Mouse (Mus musculus) liver, embryonic 13.5 days (tissue): ENCODE measurements around the gene Cxcl16. TPM values are rescaled to one million over a fixed set of nuclear protein-coding genes. Genes with fewer than 3 reads are reported as not detected.
A peak's percentile ranks its signal among the peaks of the same experiment; 100 is the strongest.
"Not testable (repeated sequence)": the region's sequence is repeated elsewhere in the genome, so short reads cannot be mapped to it uniquely, and the experiment has no call there.

ENCODE experiments used
- ATAC-seq: fragments of 200-750 bp; cut with Nextera tagmentation; 2 replicates; pipeline ENCODE4 v1.8.0; 2017; ENCODE audit warnings: low read depth, mild to moderate bottlenecking, moderate number of reproducible peaks, moderate library complexity
- DNase-seq: peaks from one replicate; pipeline ENCODE4 v3.0.0; 2022
- H3K27ac ChIP-seq: fragments of 300-500 bp; sonication (generic); 2 replicates; pipeline ENCODE4 v1.5.1; 2015; ENCODE audit warnings: moderate library complexity, mild to moderate bottlenecking, inconsistent platforms
- H3K27me3 ChIP-seq: fragments of 300-500 bp; sonication (generic); 2 replicates; pipeline ENCODE4 v1.6.1; 2015; ENCODE audit warnings: mild to moderate bottlenecking, inconsistent platforms
- H3K36me3 ChIP-seq: fragments of 300-500 bp; sonication (generic); 2 replicates; pipeline ENCODE4 v1.6.1; 2015; ENCODE audit warnings: mild to moderate bottlenecking, inconsistent platforms
- H3K4me1 ChIP-seq: fragments of 300-500 bp; sonication (generic); replicated peaks from 2 replicates; pipeline ENCODE4 v1.6.1; 2015; ENCODE audit warnings: inconsistent platforms
- H3K4me2 ChIP-seq: fragments of 300-500 bp; sonication (generic); 2 replicates; pipeline ENCODE4 v1.6.1; 2015; ENCODE audit warnings: inconsistent platforms, mild to moderate bottlenecking, moderate library complexity
- H3K4me3 ChIP-seq: fragments of 300-500 bp; sonication (generic); replicated peaks from 2 replicates; pipeline ENCODE4 v1.5.1; 2015; ENCODE audit warnings: mild to moderate bottlenecking, inconsistent platforms
- H3K9ac ChIP-seq: fragments of 300-500 bp; sonication (generic); 2 replicates; pipeline ENCODE4 v1.6.1; 2015; ENCODE audit warnings: mild to moderate bottlenecking, inconsistent platforms
- H3K9me3 ChIP-seq: fragments of 300-500 bp; sonication (generic); replicated peaks from 2 replicates; pipeline ENCODE4 v1.6.1; 2016; ENCODE audit warnings: inconsistent platforms
- WGBS: fragments of 180-500 bp; shearing (Covaris S2); methylation state at CpG from one replicate; pipeline ENCODE4 v1.1.7; 2015; ENCODE audit not compliant: insufficient replicate concordance; 5-methylcytosine and 5-hydroxymethylcytosine counted together
- polyA plus RNA-seq: library from polyadenylated mRNA; unstranded; fragments of >200 nt; fragmentation: Nextera tagmentation; extraction: Ambion mirVana; gene quantifications from 2 replicates; pipeline ENCODE4 v1.2.1, GENCODE M21; 2015

Gene Cxcl16
- polyA plus RNA-seq, 1 experiment from 2014 or later = 1.4 TPM

DNA sequence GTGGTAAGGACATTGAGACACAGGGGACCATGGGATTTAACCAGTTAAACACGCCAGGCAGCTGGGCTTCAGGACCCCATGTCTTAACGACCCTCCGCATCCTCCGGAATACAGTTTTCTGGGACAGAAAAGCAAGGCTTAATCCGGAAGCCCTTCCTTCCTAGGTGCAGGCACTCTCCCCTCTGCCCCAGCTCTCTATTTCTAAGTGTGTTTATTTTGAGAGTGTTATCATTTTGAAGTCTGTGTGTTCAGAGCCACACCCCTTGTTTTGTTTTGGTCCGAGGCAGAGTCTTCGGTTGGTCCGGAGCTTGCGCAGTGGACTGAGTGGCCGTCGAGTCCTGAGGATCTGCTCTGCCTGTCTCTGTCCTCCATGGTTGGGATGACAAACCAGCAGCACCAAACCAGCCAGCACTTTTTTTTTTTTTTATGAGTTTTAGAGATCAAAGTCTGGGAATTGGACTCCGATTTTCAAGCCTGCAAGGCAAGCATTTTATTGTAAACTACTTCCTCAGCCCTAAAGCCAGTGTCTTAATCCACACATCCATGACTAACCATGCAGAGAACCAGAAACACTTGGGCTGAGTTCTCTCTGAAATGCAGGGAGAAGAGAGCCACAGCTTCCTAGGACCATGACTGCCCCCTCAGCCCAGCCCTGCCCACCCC is 15.2 kb upstream of the Cxcl16 start:
- H3K27me3 ChIP-seq = no peaks in the 10 kb centered on the region
- 65% methylated on average over 12 of the region's 12 CpGs for WGBS
- H3K4me3 ChIP-seq = no peak overlapping the region
- H3K9ac ChIP-seq = no peak overlapping the region
- H3K4me1 ChIP-seq = peaks cover 3% of the 10 kb centered on the region; the same call in 1 of the 2 replicates
- no peak overlapping the region for H3K4me2 ChIP-seq
- no peak overlapping the region for H3K27ac ChIP-seq
- no peaks in the 10 kb centered on the region for H3K9me3 ChIP-seq
- no peaks in the 10 kb centered on the region for H3K36me3 ChIP-seq
- DNase-seq (no peak), ATAC-seq (no peak)

DNA sequence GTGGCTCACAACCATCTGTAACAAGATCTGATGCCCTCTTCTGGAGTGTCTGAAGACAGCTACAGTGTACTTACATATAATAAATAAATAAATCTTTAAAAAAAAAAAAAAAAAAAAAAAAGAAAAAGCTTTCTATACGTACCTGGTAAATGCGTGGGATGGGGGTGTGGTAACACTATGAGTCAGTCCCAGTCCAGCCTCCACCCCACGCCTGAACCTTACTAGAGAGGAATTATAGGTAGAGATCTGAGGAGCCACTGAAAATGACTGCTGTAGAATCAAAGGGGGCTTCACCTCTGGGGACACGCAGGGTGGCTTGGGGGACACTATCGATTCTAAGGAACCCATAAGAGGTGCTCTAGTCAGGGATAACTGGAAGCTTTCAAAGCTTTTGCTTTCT is 13.5 kb upstream of the Cxcl16 start:
- not testable (repeated sequence) for H3K27ac ChIP-seq

GRCm38 (mm10) chr11:70472716-70473115 is 12.9 kb upstream of the Cxcl16 start:
- peaks cover 5% of the 10 kb centered on the region; the same call in 1 of the 2 replicates for H3K4me1 ChIP-seq
- no peak overlapping the region for H3K4me3 ChIP-seq
- H3K27ac ChIP-seq = no peak overlapping the region
- H3K4me2 ChIP-seq = no peak overlapping the region
- peaks cover 2% of the 10 kb centered on the region; the same call in 1 of the 2 replicates for H3K27me3 ChIP-seq
- DNase-seq (no peak), ATAC-seq (no peak)
- H3K9ac ChIP-seq = no peak overlapping the region
- no peaks in the 10 kb centered on the region for H3K9me3 ChIP-seq
- no peaks in the 10 kb centered on the region for H3K36me3 ChIP-seq

More for the DNA sequence above, 13.5 kb upstream of the Cxcl16 start:
- not testable (repeated sequence) for DNase-seq, H3K4me2 ChIP-seq, H3K36me3 ChIP-seq, H3K4me3 ChIP-seq, H3K27me3 ChIP-seq, H3K4me1 ChIP-seq, H3K9me3 ChIP-seq, ATAC-seq, H3K9ac ChIP-seq
- WGBS = 76% methylated on average over 5 of the region's 5 CpGs

DNA sequence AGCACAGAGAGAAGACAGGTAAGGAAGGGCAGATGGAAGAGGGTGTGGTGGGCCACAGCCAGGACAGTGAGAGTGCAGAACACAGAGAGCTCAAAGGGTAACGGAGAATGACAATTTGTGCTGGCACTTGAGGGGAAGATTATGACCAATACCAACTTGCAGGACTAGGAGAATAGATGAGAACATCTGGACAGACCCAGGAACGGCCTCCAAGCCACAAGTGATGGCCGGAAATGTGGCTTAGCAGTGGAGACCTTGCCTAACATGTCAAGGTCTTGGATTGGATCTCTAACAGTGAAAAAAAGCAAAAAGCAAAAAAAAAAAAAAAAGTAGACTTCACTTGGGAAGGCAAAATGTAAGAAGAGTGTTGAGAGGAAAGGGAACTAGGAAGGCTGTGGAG is 10.0 kb upstream of the Cxcl16 start:
- 48% methylated on average over 3 of the region's 3 CpGs for WGBS
- Histone ChIP-seq H3K4me2 (no peak overlapping the region), H3K27ac (no peak overlapping the region), H3K9ac (no peak overlapping the region), H3K4me1 (peaks cover 8% of the 10 kb centered on the region; the same call in 1 of the 2 replicates), H3K27me3 (peaks cover 30% of the 10 kb centered on the region), H3K9me3 (no peaks in the 10 kb centered on the region), H3K4me3 (no peak overlapping the region), H3K36me3 (no peaks in the 10 kb centered on the region)
- DNase-seq (no peak), ATAC-seq (no peak)

DNA sequence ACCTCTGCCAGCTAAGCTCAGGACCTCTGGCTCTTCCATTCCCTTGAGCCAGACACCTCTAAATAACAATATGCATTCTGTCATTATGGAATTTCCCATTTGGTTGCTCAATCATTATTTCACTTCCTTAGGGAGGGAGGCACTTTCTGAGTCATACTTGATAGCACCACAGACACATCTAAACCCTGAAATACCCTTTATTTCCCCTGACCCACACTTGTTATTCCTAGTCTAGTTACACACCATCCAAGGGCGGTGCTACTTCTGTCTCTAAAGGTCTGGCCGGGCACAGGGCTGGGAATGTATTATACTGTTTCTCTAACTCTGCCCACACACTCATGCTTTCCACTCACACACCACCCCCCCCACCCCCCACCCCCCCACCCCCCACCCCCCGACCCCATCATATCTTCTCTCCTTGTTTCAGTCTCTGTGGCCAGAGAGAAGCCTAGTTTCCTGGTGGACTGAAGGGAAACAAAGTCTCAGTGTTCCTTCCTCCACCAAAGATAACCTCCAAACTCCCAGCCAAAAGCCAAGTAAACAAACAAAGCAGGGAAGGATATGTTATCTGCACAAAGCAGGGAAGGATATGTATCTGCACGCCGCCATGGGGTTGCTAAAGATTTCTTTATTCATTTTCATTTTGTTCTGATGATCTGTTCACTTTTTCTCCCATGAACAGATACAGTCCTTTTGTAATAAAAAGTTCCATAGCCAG is 8.3 kb upstream of the Cxcl16 start:
- no peak overlapping the region for H3K27ac ChIP-seq
- 39% methylated on average over 5 of the region's 5 CpGs for WGBS
- ATAC-seq = no peak

GRCm38 (mm10) chr11:70465824-70466223 is 6.0 kb upstream of the Cxcl16 start:
- 40% methylated on average over 23 of the region's 23 CpGs for WGBS
- no peaks in the 10 kb centered on the region for H3K36me3 ChIP-seq
- no peaks in the 10 kb centered on the region for H3K9me3 ChIP-seq
- no peak overlapping the region for H3K9ac ChIP-seq
- peaks cover 5% of the 10 kb centered on the region; the same call in 1 of the 2 replicates for H3K4me1 ChIP-seq
- no peak overlapping the region for H3K27ac ChIP-seq
- H3K27me3 ChIP-seq = peaks cover 68% of the 10 kb centered on the region
- peak overlapping the region; percentile 46 for H3K4me2 ChIP-seq
- DNase-seq = no peak
- H3K4me3 ChIP-seq = peak overlapping the region; percentile 11; the same call in 1 of the 2 replicates
- no peak for ATAC-seq

More for the DNA sequence above, 8.3 kb upstream of the Cxcl16 start:
- Histone ChIP-seq H3K4me2 (no peak overlapping the region), H3K27me3 (peaks cover 47% of the 10 kb centered on the region), H3K4me1 (peaks cover 5% of the 10 kb centered on the region; the same call in 1 of the 2 replicates), H3K36me3 (no peaks in the 10 kb centered on the region), H3K9me3 (no peaks in the 10 kb centered on the region), H3K9ac (no peak overlapping the region), H3K4me3 (no peak overlapping the region)
- DNase-seq = no peak

DNA sequence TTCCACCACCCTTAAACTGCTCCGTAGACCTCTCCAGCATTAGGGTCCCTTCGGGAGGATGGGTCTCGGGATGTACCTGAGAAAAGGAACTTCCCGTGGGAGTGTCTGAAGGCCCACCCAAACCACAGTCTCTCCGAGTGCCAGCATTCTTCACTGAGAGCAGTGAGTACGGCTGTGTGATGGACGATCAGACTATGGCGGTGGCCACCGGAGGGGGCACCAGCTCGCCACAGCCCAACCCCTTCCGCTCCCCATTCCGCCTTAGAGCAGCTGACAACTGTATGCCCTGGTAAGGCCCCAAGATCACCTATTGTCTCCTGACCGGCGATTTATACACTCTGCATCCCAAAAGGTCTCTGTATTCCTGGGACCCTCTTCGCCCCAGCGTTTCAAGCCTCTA is 5.4 kb upstream of the Cxcl16 start:
- 25% methylated on average over 16 of the region's 16 CpGs for WGBS
- Histone ChIP-seq H3K4me1 (peaks cover 5% of the 10 kb centered on the region; the same call in 1 of the 2 replicates), H3K9me3 (no peaks in the 10 kb centered on the region), H3K27ac (no peak overlapping the region), H3K9ac (no peak overlapping the region), H3K4me3 (no peak overlapping the region), H3K27me3 (peaks cover 75% of the 10 kb centered on the region), H3K4me2 (peak overlapping the region; percentile 46), H3K36me3 (no peaks in the 10 kb centered on the region)
- DNase-seq (no peak), ATAC-seq (no peak)

DNA sequence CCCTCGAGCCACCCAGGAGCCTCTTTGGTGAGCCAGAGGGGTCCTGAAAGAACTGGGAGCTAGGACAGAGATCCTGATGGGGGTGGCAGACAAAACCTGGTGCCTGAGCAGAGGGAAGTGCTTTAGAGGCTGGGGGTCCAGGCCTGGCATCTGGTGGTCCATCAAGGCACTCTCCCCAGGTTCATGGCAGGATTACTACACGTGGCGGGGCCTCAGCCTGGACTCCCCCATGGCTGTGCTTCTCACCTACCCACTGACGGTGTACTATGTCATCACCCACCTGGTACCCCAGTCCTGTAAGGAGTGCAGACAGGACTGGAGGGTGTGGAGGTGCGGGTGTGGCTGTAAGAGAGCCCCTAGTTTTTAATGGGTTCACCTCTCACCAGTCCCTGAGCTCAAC is 4.2 kb upstream of the Cxcl16 start:
- no peak for ATAC-seq
- Histone ChIP-seq H3K9ac (no peak overlapping the region), H3K4me3 (no peak overlapping the region), H3K27me3 (peaks cover 87% of the 10 kb centered on the region), H3K36me3 (no peaks in the 10 kb centered on the region), H3K4me2 (no peak overlapping the region), H3K9me3 (no peaks in the 10 kb centered on the region), H3K27ac (no peak overlapping the region), H3K4me1 (peaks cover 13% of the 10 kb centered on the region; the same call in 1 of the 2 replicates)
- no peak for DNase-seq
- 64% methylated on average over 5 of the region's 5 CpGs for WGBS

DNA sequence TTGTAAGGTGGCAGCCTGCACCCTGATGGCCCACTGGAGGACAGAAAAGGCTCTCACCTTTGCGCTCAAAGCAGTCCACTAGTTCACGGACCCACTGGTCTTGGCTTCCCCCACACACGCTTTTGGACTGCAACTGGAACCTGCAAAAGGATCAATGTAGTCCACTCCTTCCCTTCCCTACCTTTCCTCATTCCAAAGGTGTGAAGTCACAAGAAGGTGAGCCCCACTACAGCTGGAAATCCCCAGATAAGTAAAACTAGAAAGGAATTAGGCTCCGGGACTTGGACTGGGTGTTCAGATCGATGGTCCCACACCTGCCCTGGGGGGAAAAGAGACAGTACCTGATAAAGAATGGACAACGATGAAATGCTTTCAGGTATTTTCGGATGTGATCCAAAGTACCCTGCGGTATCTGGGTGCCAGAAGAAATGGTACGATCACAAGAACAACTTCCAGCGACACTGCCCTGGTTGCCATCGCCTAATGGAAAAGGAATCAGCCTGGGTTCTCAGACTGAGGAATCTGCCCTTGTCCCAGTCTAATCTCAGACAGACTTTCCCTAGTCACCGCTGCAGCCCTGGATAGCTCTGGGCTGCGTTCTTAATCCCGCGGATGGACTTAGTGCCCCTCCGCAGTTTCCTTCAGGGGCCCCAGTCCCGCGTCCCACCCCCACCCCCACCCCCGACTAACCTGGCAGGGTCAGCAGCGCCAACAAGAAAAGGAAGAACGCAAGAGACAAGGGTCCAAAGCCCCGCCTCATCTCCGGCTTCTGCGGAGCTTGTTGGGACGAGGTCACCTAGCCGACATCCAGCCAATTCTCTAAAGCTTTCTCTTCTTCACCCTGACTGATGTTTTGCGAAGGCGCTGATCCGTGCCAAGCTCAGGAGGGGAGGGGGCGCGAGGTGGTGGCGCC is 840 bp downstream of the Cxcl16 start, which contains the start of gene Zmynd15:
Zmynd15 (plus strand) TSS at position 746 of the 913 bp plus-strand sequence.
- no peak for DNase-seq
- Histone ChIP-seq H3K4me2 (peak within 1 kb of the TSS; percentile 72), H3K9me3 (no peaks in the 10 kb centered on the region), H3K9ac (peak within 1 kb of the TSS; percentile 43; the same call in 1 of the 2 replicates), H3K27ac (no peak within 1 kb of the TSS), H3K4me1 (peaks cover 13% of the 10 kb centered on the region; the same call in 1 of the 2 replicates), H3K36me3 (no peaks in the 10 kb centered on the region), H3K27me3 (peaks cover 60% of the 10 kb centered on the region), H3K4me3 (peak within 1 kb of the TSS; percentile 59)
- 16% methylated on average over 32 of the region's 32 CpGs for WGBS
- no peak for ATAC-seq

- H3K4me1 ChIP-seq = peaks cover 24% of the 10 kb centered on the region
- H3K36me3 ChIP-seq = peaks cover 4% of the 10 kb centered on the region
- H3K9me3 ChIP-seq = no peaks in the 10 kb centered on the region
- peak overlapping the region; percentile 45; the same call in 1 of the 2 replicates for H3K27ac ChIP-seq
- ATAC-seq (no peak), DNase-seq (no peak)
- no peak overlapping the region for H3K9ac ChIP-seq
- WGBS = 69% methylated on average over 9 of the region's 9 CpGs
- peak overlapping the region; percentile 84; the same call in 1 of the 2 replicates for H3K4me2 ChIP-seq
- peaks cover 6% of the 10 kb centered on the region for H3K27me3 ChIP-seq
- no peak overlapping the region; the same call in 1 of the 2 replicates for H3K4me3 ChIP-seq
These were observed 6.3 kb downstream of the Cxcl16 start for GRCm38 (mm10) chr11:70453261-70454044.
